Mouse (Mus musculus) limb, embryonic 11.5 days (tissue): ENCODE results near the gene Nipa1. TPM values are rescaled to one million over a fixed set of nuclear protein-coding genes. Genes with fewer than 3 reads are reported as not detected.
"Not testable (repeated sequence)": the region's sequence is repeated elsewhere in the genome, so short reads cannot be mapped to it uniquely, and the experiment has no call there.

ENCODE experiments used
- ATAC-seq: fragments of 200-750 bp; cut with Nextera tagmentation; 2 replicates; pipeline ENCODE4 v1.8.0; 2017; ENCODE audit warnings: low read depth; ENCODE audit not compliant: insufficient number of reproducible peaks, low FRiP score, low TSS enrichment
- DNase-seq: peaks from one replicate; pipeline ENCODE4 v3.0.0-alpha.2; 2015; ENCODE audit warnings: low spot score
- H3K27ac ChIP-seq: fragments of 300-500 bp; sonication (generic); replicated peaks from 2 replicates; pipeline ENCODE4 v1.5.1; 2014; ENCODE audit warnings: low read depth, mild to moderate bottlenecking, low read length
- H3K27me3 ChIP-seq: fragments of 300-500 bp; sonication (generic); 2 replicates; pipeline ENCODE4 v1.6.1; 2014; ENCODE audit warnings: mild to moderate bottlenecking, low read length, mixed read lengths; ENCODE audit not compliant: control insufficient read depth, insufficient read depth
- H3K36me3 ChIP-seq: fragments of 300-500 bp; sonication (generic); 2 replicates; pipeline ENCODE4 v1.6.1; 2014; ENCODE audit warnings: mild to moderate bottlenecking, low read length, moderate library complexity, mixed read lengths; ENCODE audit not compliant: control insufficient read depth, insufficient read depth
- H3K4me1 ChIP-seq: fragments of 300-500 bp; sonication (generic); 2 replicates; pipeline ENCODE4 v1.6.1; 2014; ENCODE audit warnings: low read length, mixed read lengths; ENCODE audit not compliant: control insufficient read depth, insufficient read depth
- H3K4me2 ChIP-seq: fragments of 300-500 bp; sonication (generic); 2 replicates; pipeline ENCODE4 v1.6.1; 2014; ENCODE audit warnings: low read depth, mild to moderate bottlenecking, moderate library complexity; ENCODE audit not compliant: severe bottlenecking
- H3K4me3 ChIP-seq: fragments of 300-500 bp; sonication (generic); 2 replicates; pipeline ENCODE4 v1.5.1; 2014; ENCODE audit warnings: low read depth, low read length
- H3K9ac ChIP-seq: fragments of 300-500 bp; sonication (generic); 2 replicates; pipeline ENCODE4 v1.6.1; 2014; ENCODE audit warnings: mild to moderate bottlenecking, low read length
- H3K9me3 ChIP-seq: fragments of 300-500 bp; sonication (generic); 2 replicates; pipeline ENCODE4 v1.6.1; 2016; ENCODE audit warnings: low read length; ENCODE audit not compliant: control insufficient read depth
- WGBS: fragments of 180-500 bp; shearing (Covaris S2); extraction: QIAGEN DNeasy Blood & Tissue Kit; methylation state at CpG from one replicate; pipeline ENCODE4 v1.1.7; 2014; 5-methylcytosine and 5-hydroxymethylcytosine counted together
- polyA plus RNA-seq: library from polyadenylated mRNA; unstranded; fragments of >200 nt; fragmentation: Nextera tagmentation; extraction: Ambion mirVana; gene quantifications from 2 replicates; pipeline ENCODE4 v1.2.1, GENCODE M21; 2014

The Nipa1 gene
- polyA plus RNA-seq, 1 experiment from 2014 or later, result 6.3 TPM

GRCm38 (mm10) chr7:56015172-56015571 lies 4.6 kb downstream of the Nipa1 start:
- ATAC-seq (no peak), DNase-seq (no peak)
- no peak overlapping the region for H3K4me3 ChIP-seq
- no peak overlapping the region for H3K9ac ChIP-seq
- H3K27ac ChIP-seq, result no peak overlapping the region
- no peaks in the 10 kb centered on the region for H3K27me3 ChIP-seq
- WGBS, result 88% methylated on average over 6 of the region's 6 CpGs
- no peaks in the 10 kb centered on the region for H3K9me3 ChIP-seq
- H3K4me2 ChIP-seq, result no peak overlapping the region
- H3K4me1 ChIP-seq, result no peaks in the 10 kb centered on the region; the same call in 1 of the 2 replicates
- H3K36me3 ChIP-seq, result no peaks in the 10 kb centered on the region

- ATAC-seq, H3K4me3 ChIP-seq, DNase-seq, H3K27ac ChIP-seq, H3K27me3 ChIP-seq, H3K36me3 ChIP-seq, H3K4me1 ChIP-seq, H3K4me2 ChIP-seq, H3K9ac ChIP-seq, H3K9me3 ChIP-seq: not testable (repeated sequence)
- 92% methylated on average over 6 of the region's 18 CpGs for WGBS
These were observed 5.6 kb downstream of the Nipa1 start for GRCm38 (mm10) chr7:56014002-56014702.

GRCm38 (mm10) chr7:56013261-56014001 lies 6.3 kb downstream of the Nipa1 start:
- no peak for DNase-seq
- H3K4me3 ChIP-seq, result no peak overlapping the region
- H3K36me3 ChIP-seq, result no peaks in the 10 kb centered on the region
- H3K9me3 ChIP-seq, result no peaks in the 10 kb centered on the region
- no peaks in the 10 kb centered on the region for H3K4me1 ChIP-seq
- H3K4me2 ChIP-seq, result no peak overlapping the region
- no peaks in the 10 kb centered on the region for H3K27me3 ChIP-seq
- WGBS, result 94% methylated on average over 14 of the region's 14 CpGs
- ATAC-seq, result no peak
- H3K9ac ChIP-seq, result no peak overlapping the region
- H3K27ac ChIP-seq, result no peak overlapping the region

GRCm38 (mm10) chr7:56011018-56011333 lies 8.8 kb downstream of the Nipa1 start:
- Histone ChIP-seq H3K9ac (no peak overlapping the region), H3K9me3 (no peaks in the 10 kb centered on the region), H3K4me2 (no peak overlapping the region), H3K27ac (no peak overlapping the region), H3K4me1 (no peaks in the 10 kb centered on the region), H3K4me3 (no peak overlapping the region), H3K27me3 (no peaks in the 10 kb centered on the region), H3K36me3 (no peaks in the 10 kb centered on the region)
- ATAC-seq (no peak), DNase-seq (no peak)

- Histone ChIP-seq H3K4me1 (no peaks in the 10 kb centered on the region), H3K9ac (no peak overlapping the region), H3K4me3 (no peak overlapping the region), H3K27me3 (no peaks in the 10 kb centered on the region), H3K27ac (no peak overlapping the region), H3K36me3 (no peaks in the 10 kb centered on the region), H3K4me2 (no peak overlapping the region), H3K9me3 (no peaks in the 10 kb centered on the region)
- no peak for DNase-seq
- no peak for ATAC-seq
- WGBS, result 81% methylated on average over 4 of the region's 4 CpGs
These were observed 9.3 kb downstream of the Nipa1 start for GRCm38 (mm10) chr7:56010318-56011017.

GRCm38 (mm10) chr7:55998997-55999396 lies 20.8 kb downstream of the Nipa1 start:
- no peak for ATAC-seq
- no peaks in the 10 kb centered on the region for H3K9me3 ChIP-seq
- WGBS, result 28% methylated on average over 3 of the region's 4 CpGs
- H3K36me3 ChIP-seq, result no peaks in the 10 kb centered on the region
- no peaks in the 10 kb centered on the region for H3K27me3 ChIP-seq
- no peak overlapping the region for H3K4me3 ChIP-seq
- H3K9ac ChIP-seq, result no peak overlapping the region
- no peak for DNase-seq
- H3K4me1 ChIP-seq, result no peaks in the 10 kb centered on the region
- no peak overlapping the region for H3K27ac ChIP-seq
- no peak overlapping the region for H3K4me2 ChIP-seq

GRCm38 (mm10) chr7:55995013-55995412 lies 24.7 kb downstream of the Nipa1 start:
- Histone ChIP-seq H3K4me1 (no peaks in the 10 kb centered on the region), H3K4me3 (no peak overlapping the region), H3K27ac (no peak overlapping the region), H3K9ac (no peak overlapping the region), H3K4me2 (no peak overlapping the region), H3K9me3 (no peaks in the 10 kb centered on the region), H3K27me3 (no peaks in the 10 kb centered on the region), H3K36me3 (no peaks in the 10 kb centered on the region)
- ATAC-seq (no peak), DNase-seq (no peak)
- 77% methylated on average over 4 of the region's 4 CpGs for WGBS

GRCm38 (mm10) chr7:55991858-55992257 lies 27.9 kb downstream of the Nipa1 start:
- no peak overlapping the region for H3K4me2 ChIP-seq
- 90% methylated on average over 7 of the region's 7 CpGs for WGBS

More at GRCm38 (mm10) chr7:55991858-55992257, 27.9 kb downstream of the Nipa1 start:
- no peak for DNase-seq
- no peak overlapping the region for H3K4me3 ChIP-seq
- ATAC-seq, result no peak
- no peaks in the 10 kb centered on the region for H3K4me1 ChIP-seq
- H3K9ac ChIP-seq, result no peak overlapping the region
- H3K36me3 ChIP-seq, result no peaks in the 10 kb centered on the region
- no peaks in the 10 kb centered on the region for H3K27me3 ChIP-seq
- no peaks in the 10 kb centered on the region for H3K9me3 ChIP-seq
- H3K27ac ChIP-seq, result no peak overlapping the region
